Mouse (Mus musculus): Measurements from ENCODE around the gene Ntrk2. TPM values are rescaled to one million over a fixed set of nuclear protein-coding genes. Genes with fewer than 3 reads are reported as not detected.
"Not testable (repeated sequence)": the region's sequence is repeated elsewhere in the genome, so short reads cannot be mapped to it uniquely, and the experiment has no call there.

Gene Ntrk2
- polyA plus RNA-seq, 1 experiment from 2014 or later = 3.1 TPM

GRCm38 (mm10) chr13:59041013-59041764 is 234.8 kb downstream of the Ntrk2 start:
- no peaks in the 10 kb centered on the region for H3K9me3 ChIP-seq (replicated peaks)
- H3K4me2 ChIP-seq = no peak overlapping the region
- no peak overlapping the region for H3K4me3 ChIP-seq
- no peak for ATAC-seq (ENCODE audit: insufficient number of reproducible peaks, low FRiP score)
- no peaks in the 10 kb centered on the region for H3K36me3 ChIP-seq
- H3K9ac ChIP-seq = no peak overlapping the region
- no peaks in the 10 kb centered on the region for H3K4me1 ChIP-seq (replicated peaks)
- H3K27me3 ChIP-seq (replicated peaks) = no peaks in the 10 kb centered on the region
- no peak overlapping the region for H3K27ac ChIP-seq (ENCODE audit: poor library complexity, severe bottlenecking)
- 73% methylated on average over 9 of the region's 9 CpGs for WGBS

DNA sequence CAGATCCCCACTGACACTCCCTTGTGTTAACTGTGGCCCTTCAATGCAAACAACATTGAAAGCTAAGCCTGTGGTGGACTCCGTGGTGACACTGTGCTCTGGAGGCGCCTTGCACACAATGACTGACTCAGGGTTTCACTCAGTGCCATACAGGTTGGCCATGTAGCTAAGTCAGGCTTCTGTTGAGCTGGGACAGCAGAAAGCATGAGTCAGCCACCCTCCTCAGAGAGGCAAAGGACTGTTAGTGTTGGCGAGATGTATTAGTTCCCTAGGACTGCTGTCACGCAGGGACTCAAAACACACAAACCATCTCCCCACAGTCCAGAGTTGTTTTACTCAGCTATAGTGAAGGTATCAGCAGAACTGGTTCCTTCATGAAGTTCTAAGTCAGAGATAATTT is 245.8 kb downstream of the Ntrk2 start:
- Histone ChIP-seq H3K27me3 (replicated peaks) (peaks cover 9% of the 10 kb centered on the region; the same call in 1 of the 2 replicates), H3K27ac (ENCODE audit: poor library complexity, severe bottlenecking) (no peak overlapping the region), H3K36me3 (no peaks in the 10 kb centered on the region), H3K4me2 (no peak overlapping the region), H3K4me1 (replicated peaks) (no peaks in the 10 kb centered on the region), H3K9ac (no peak overlapping the region), H3K4me3 (no peak overlapping the region), H3K9me3 (replicated peaks) (no peaks in the 10 kb centered on the region)
- 69% methylated on average over 4 of the region's 4 CpGs for WGBS
- ATAC-seq (ENCODE audit: insufficient number of reproducible peaks, low FRiP score) = no peak

DNA sequence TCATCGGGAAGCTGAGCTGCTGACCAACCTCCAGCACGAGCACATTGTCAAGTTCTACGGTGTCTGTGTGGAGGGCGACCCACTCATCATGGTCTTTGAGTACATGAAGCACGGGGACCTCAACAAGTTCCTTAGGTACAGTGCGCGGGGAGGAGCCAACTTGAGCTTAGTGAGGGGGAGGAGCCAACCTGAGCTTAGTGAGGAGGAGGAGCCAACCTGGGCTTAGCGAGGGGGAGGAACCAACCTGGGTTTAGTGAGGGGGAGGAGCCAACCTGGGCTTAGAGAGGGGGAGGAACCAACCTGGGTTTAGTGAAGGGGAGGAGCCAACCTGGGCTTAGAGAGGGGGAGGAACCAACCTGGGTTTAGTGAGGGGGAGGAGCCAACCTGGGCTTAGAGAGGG is 248.0 kb downstream of the Ntrk2 start:
- H3K9me3 ChIP-seq (replicated peaks); H3K4me3 ChIP-seq; H3K27ac ChIP-seq (ENCODE audit: poor library complexity, severe bottlenecking); ATAC-seq (ENCODE audit: insufficient number of reproducible peaks, low FRiP score); H3K36me3 ChIP-seq; H3K4me2 ChIP-seq; H3K4me1 ChIP-seq (replicated peaks); H3K9ac ChIP-seq; H3K27me3 ChIP-seq (replicated peaks): not testable (repeated sequence)
- WGBS = 73% methylated on average over 8 of the region's 8 CpGs

DNA sequence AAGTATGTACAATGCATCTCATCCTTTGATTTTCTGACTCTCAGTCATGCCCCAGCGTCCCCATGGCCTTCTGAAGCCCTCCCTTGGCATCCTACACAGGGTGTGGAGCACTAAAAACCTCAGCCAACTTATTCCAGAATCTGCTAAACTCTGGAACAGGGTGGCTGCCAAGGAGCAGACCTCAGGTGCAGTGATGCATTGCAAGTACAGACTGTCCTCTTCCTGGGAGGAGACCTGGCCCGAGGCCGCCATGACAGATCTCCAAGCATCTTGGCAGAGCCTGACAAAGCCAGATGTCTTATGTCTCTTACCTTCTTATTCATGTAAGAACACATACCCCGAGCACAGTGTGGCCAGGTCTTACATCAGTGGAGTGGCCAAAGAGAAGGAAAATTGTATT is 250.5 kb downstream of the Ntrk2 start:
- Histone ChIP-seq H3K4me1 (replicated peaks) (no peaks in the 10 kb centered on the region), H3K4me2 (no peak overlapping the region), H3K27ac (ENCODE audit: poor library complexity, severe bottlenecking) (no peak overlapping the region), H3K9me3 (replicated peaks) (no peaks in the 10 kb centered on the region), H3K36me3 (no peaks in the 10 kb centered on the region), H3K27me3 (replicated peaks) (peaks cover 20% of the 10 kb centered on the region), H3K9ac (no peak overlapping the region), H3K4me3 (no peak overlapping the region)
- WGBS = 77% methylated on average over 4 of the region's 4 CpGs
- no peak for ATAC-seq (ENCODE audit: insufficient number of reproducible peaks, low FRiP score)

DNA sequence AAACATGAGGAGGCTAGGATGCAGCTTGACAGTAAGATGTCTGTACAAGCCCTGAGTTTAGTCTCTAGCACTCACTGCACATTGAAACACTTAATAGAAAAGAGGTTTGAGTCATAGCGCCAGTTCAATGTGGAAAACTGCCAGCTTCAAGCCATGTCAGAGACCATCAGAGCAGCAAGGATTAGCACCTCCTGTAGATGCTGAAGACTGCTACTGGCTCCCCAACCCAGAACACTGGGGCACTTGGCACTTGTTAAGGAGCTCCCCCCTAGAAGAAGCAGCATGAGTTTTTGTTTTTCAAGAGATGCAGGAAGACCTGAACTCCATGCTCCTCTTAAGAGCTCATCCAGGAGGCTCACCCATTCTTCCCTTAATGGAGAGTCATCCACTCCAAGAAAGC is 251.5 kb downstream of the Ntrk2 start:
- WGBS = 58% methylated on average over 1 of the region's 1 CpGs
- no peak overlapping the region for H3K4me3 ChIP-seq
- ATAC-seq (ENCODE audit: insufficient number of reproducible peaks, low FRiP score) = no peak

GRCm38 (mm10) chr13:59059118-59059517 is 252.7 kb downstream of the Ntrk2 start:
- Histone ChIP-seq H3K4me2 (no peak overlapping the region), H3K4me1 (replicated peaks) (no peaks in the 10 kb centered on the region), H3K27ac (ENCODE audit: poor library complexity, severe bottlenecking) (no peak overlapping the region), H3K9me3 (replicated peaks) (no peaks in the 10 kb centered on the region), H3K9ac (no peak overlapping the region), H3K27me3 (replicated peaks) (peaks cover 14% of the 10 kb centered on the region), H3K4me3 (no peak overlapping the region), H3K36me3 (no peaks in the 10 kb centered on the region)
- 14% methylated on average over 7 of the region's 7 CpGs for WGBS
- no peak for ATAC-seq (ENCODE audit: insufficient number of reproducible peaks, low FRiP score)

More for the DNA sequence above, 251.5 kb downstream of the Ntrk2 start:
- H3K27me3 ChIP-seq (replicated peaks) = peaks cover 16% of the 10 kb centered on the region
- no peak overlapping the region for H3K9ac ChIP-seq
- H3K27ac ChIP-seq (ENCODE audit: poor library complexity, severe bottlenecking) = no peak overlapping the region
- H3K36me3 ChIP-seq = no peaks in the 10 kb centered on the region
- H3K4me2 ChIP-seq = no peak overlapping the region
- H3K4me1 ChIP-seq (replicated peaks) = no peaks in the 10 kb centered on the region
- H3K9me3 ChIP-seq (replicated peaks) = no peaks in the 10 kb centered on the region

DNA sequence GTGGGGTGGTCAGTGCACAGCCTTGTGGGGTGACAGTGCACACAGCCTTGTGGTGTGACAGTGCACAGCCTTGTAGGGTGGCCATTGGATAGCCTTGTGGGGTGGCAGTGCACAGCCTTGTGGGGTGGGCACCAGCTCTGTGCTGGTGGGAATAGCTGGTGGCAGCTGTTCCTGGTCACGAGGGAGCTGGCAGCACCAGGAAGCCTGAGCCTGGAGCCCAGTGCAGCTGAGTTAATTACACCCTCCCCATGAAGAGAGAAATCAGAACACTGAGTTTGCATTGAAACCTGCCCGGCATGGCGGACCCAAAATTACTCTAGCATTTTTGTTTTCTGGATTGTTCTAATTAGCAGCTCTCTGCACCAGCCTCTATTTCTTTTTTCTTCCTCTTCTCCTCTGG is 259.3 kb downstream of the Ntrk2 start:
- ATAC-seq (ENCODE audit: insufficient number of reproducible peaks, low FRiP score) = no peak
- 74% methylated on average over 3 of the region's 3 CpGs for WGBS
- no peaks in the 10 kb centered on the region for H3K9me3 ChIP-seq (replicated peaks)
- H3K27me3 ChIP-seq (replicated peaks) = peaks cover 11% of the 10 kb centered on the region; the same call in 1 of the 2 replicates
- H3K36me3 ChIP-seq = no peaks in the 10 kb centered on the region
- H3K4me3 ChIP-seq = no peak overlapping the region
- H3K4me1 ChIP-seq (replicated peaks) = no peaks in the 10 kb centered on the region
- no peak overlapping the region for H3K27ac ChIP-seq (ENCODE audit: poor library complexity, severe bottlenecking)
- H3K9ac ChIP-seq = no peak overlapping the region
- H3K4me2 ChIP-seq = no peak overlapping the region

- Histone ChIP-seq H3K27ac (ENCODE audit: poor library complexity, severe bottlenecking) (no peak overlapping the region), H3K9me3 (replicated peaks) (no peaks in the 10 kb centered on the region), H3K27me3 (replicated peaks) (peaks cover 42% of the 10 kb centered on the region), H3K4me1 (replicated peaks) (peaks cover 4% of the 10 kb centered on the region; the same call in 1 of the 2 replicates), H3K36me3 (no peaks in the 10 kb centered on the region), H3K4me3 (peak overlapping the region; percentile 21), H3K9ac (peak overlapping the region; percentile 29; the same call in 1 of the 2 replicates), H3K4me2 (peak overlapping the region; percentile 63)
- peak; percentile 59; the same call in 1 of the 2 replicates for ATAC-seq (ENCODE audit: insufficient number of reproducible peaks, low FRiP score)
- WGBS = 22% methylated on average over 26 of the region's 26 CpGs
Measured at GRCm38 (mm10) chr13:59073635-59074256, 267.4 kb downstream of the Ntrk2 start.

GRCm38 (mm10) chr13:59076489-59076888 is 270.1 kb downstream of the Ntrk2 start:
- Histone ChIP-seq H3K9ac (no peak overlapping the region), H3K36me3 (no peaks in the 10 kb centered on the region), H3K9me3 (replicated peaks) (no peaks in the 10 kb centered on the region), H3K27ac (ENCODE audit: poor library complexity, severe bottlenecking) (no peak overlapping the region), H3K4me1 (replicated peaks) (peaks cover 4% of the 10 kb centered on the region; the same call in 1 of the 2 replicates), H3K27me3 (replicated peaks) (peaks cover 36% of the 10 kb centered on the region), H3K4me3 (no peak overlapping the region), H3K4me2 (no peak overlapping the region)
- 41% methylated on average over 4 of the region's 4 CpGs for WGBS
- no peak for ATAC-seq (ENCODE audit: insufficient number of reproducible peaks, low FRiP score)

- no peak overlapping the region for H3K9ac ChIP-seq
- H3K4me3 ChIP-seq = no peak overlapping the region
- no peaks in the 10 kb centered on the region for H3K4me1 ChIP-seq (replicated peaks)
- H3K36me3 ChIP-seq = no peaks in the 10 kb centered on the region
- H3K27me3 ChIP-seq (replicated peaks) = peaks cover 16% of the 10 kb centered on the region
- no peak overlapping the region for H3K4me2 ChIP-seq
- no peak overlapping the region for H3K27ac ChIP-seq (ENCODE audit: poor library complexity, severe bottlenecking)
- no peaks in the 10 kb centered on the region for H3K9me3 ChIP-seq (replicated peaks)
- ATAC-seq (ENCODE audit: insufficient number of reproducible peaks, low FRiP score) = no peak
- 62% methylated on average over 7 of the region's 7 CpGs for WGBS
Measured at GRCm38 (mm10) chr13:59079761-59080461, 273.5 kb downstream of the Ntrk2 start.

- Histone ChIP-seq H3K4me1 (replicated peaks) (no peaks in the 10 kb centered on the region), H3K27ac (ENCODE audit: poor library complexity, severe bottlenecking) (no peak overlapping the region), H3K4me2 (no peak overlapping the region), H3K36me3 (no peaks in the 10 kb centered on the region), H3K9me3 (replicated peaks) (no peaks in the 10 kb centered on the region), H3K27me3 (replicated peaks) (peaks cover 12% of the 10 kb centered on the region), H3K4me3 (no peak overlapping the region), H3K9ac (no peak overlapping the region)
- ATAC-seq (ENCODE audit: insufficient number of reproducible peaks, low FRiP score) = no peak
- 76% methylated on average over 5 of the region's 5 CpGs for WGBS
Measured at GRCm38 (mm10) chr13:59080468-59080867, 274.1 kb downstream of the Ntrk2 start.

All from heart, embryonic 12.5 days (tissue).